Mouse (Mus musculus) forebrain, embryonic 11.5 days (tissue): ENCODE data around the gene Gpr39. TPM values are rescaled to one million over a fixed set of nuclear protein-coding genes. Genes with fewer than 3 reads are reported as not detected.

Source experiments
- ATAC-seq: fragments of 200-750 bp; cut with Nextera tagmentation; replicated peaks from 2 replicates; pipeline ENCODE4 v1.8.0; 2017; ENCODE audit warnings: moderate TSS enrichment; ENCODE audit not compliant: low FRiP score
- DNase-seq: peaks from one replicate; pipeline ENCODE4 v3.0.0-alpha.2; 2017; ENCODE audit warnings: low spot score
- H3K27ac ChIP-seq: fragments of 300-500 bp; sonication (generic); 2 replicates; pipeline ENCODE4 v1.5.1; 2014; ENCODE audit warnings: low read depth, low read length
- H3K27me3 ChIP-seq: fragments of 300-500 bp; sonication (generic); 2 replicates; pipeline ENCODE4 v1.6.1; 2014; ENCODE audit warnings: mild to moderate bottlenecking, low read length, mixed read lengths; ENCODE audit not compliant: control insufficient read depth, insufficient read depth
- H3K36me3 ChIP-seq: fragments of 300-500 bp; sonication (generic); 2 replicates; pipeline ENCODE4 v1.6.1; 2014; ENCODE audit warnings: mild to moderate bottlenecking, low read length, moderate library complexity, mixed read lengths; ENCODE audit not compliant: control insufficient read depth, insufficient read depth
- H3K4me1 ChIP-seq: fragments of 300-500 bp; sonication (generic); replicated peaks from 2 replicates; pipeline ENCODE4 v1.6.1; 2014; ENCODE audit warnings: low read length, mixed read lengths; ENCODE audit not compliant: control insufficient read depth, insufficient read depth
- H3K4me2 ChIP-seq: fragments of 300-500 bp; sonication (generic); 2 replicates; pipeline ENCODE4 v1.6.1; 2014; ENCODE audit warnings: low read depth, mild to moderate bottlenecking, low read length, moderate library complexity, mixed read lengths; ENCODE audit not compliant: severe bottlenecking
- H3K4me3 ChIP-seq: fragments of 300-500 bp; sonication (generic); 2 replicates; pipeline ENCODE4 v1.5.1; 2014; ENCODE audit warnings: low read depth, low read length
- H3K9ac ChIP-seq: fragments of 300-500 bp; sonication (generic); 2 replicates; pipeline ENCODE4 v1.6.1; 2014; ENCODE audit warnings: low read length
- H3K9me3 ChIP-seq: fragments of 300-500 bp; sonication (generic); 2 replicates; pipeline ENCODE4 v1.6.1; 2016; ENCODE audit warnings: low read length, mixed read lengths; ENCODE audit not compliant: control insufficient read depth
- WGBS: fragments of 180-500 bp; shearing (Covaris S2); extraction: QIAGEN DNeasy Blood & Tissue Kit; methylation state at CpG from one replicate; pipeline ENCODE4 v1.1.7; 2014; 5-methylcytosine and 5-hydroxymethylcytosine counted together
- polyA plus RNA-seq: library from polyadenylated mRNA; unstranded; fragments of >200 nt; fragmentation: Nextera tagmentation; extraction: Ambion mirVana; gene quantifications from 2 replicates; pipeline ENCODE4 v1.2.1, GENCODE M21; 2014

Gene Gpr39
- polyA plus RNA-seq, 1 experiment from 2014 or later = not detected

DNA sequence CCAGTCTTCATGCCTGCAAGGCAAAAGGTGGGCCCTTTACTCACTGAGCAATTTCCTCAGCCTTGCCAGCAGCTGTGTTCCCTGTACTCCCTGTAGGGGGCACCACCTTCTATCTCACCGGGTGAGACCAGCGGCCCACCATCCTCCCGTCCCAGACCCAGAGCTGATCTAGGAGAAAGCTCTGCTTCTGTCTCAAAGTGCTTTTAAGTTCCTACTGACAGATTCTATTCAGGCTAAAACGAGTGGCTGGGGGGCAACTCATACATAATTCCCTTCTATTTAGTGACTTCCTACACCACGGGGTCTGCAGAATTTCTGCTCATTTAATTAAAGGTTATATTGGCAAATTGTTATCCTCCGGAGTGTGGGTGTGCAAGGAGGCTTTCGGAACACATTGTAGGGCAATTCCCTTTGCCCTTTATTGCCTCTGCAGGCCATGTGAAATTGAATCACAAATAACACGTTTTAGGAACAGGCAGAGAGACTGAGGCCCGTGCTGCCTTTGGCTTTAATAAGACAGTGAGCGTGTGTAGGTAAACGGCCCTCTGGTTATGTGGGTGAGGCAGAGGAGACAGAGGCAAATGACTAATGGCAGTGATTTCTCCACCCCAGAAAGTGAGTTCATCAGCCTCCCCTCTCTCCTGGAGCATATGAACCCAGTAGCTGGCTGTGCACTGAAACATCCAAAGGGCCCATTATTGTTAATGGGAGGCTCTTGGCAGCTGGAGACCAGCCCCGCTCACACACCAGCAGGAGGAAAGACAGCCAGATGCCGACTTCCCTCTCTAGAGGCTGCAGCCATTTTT is 53.1 kb downstream of the Gpr39 start:
- ATAC-seq (peak; percentile 71; the same call in 1 of the 2 replicates), DNase-seq (peak; percentile 61)
- Histone ChIP-seq H3K9ac (no peak overlapping the region), H3K4me3 (no peak overlapping the region), H3K27ac (no peak overlapping the region), H3K27me3 (no peaks in the 10 kb centered on the region), H3K4me2 (no peak overlapping the region), H3K4me1 (no peaks in the 10 kb centered on the region), H3K36me3 (no peaks in the 10 kb centered on the region), H3K9me3 (no peaks in the 10 kb centered on the region)
- WGBS = 62% methylated on average over 13 of the region's 13 CpGs

DNA sequence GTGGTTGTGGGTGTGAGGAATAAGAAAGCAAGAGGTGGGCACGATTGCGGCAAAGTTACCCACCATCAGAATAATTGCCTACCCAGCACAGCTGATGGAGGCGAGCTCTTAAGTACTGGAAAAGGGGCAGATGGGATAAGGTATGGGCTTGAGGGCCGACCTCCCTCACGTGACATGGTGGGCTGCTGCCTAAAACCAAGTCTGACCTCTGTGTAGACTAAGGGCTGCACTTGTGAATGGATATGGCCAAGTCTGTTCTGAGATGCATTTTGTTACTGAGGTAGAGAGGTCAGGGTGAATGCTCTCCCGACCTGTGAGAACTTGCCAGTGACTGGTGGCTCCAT is 53.7 kb downstream of the Gpr39 start:
- no peaks in the 10 kb centered on the region for H3K9me3 ChIP-seq
- no peak overlapping the region for H3K4me3 ChIP-seq
- 91% methylated on average over 6 of the region's 6 CpGs for WGBS
- H3K36me3 ChIP-seq = no peaks in the 10 kb centered on the region
- no peak overlapping the region for H3K4me2 ChIP-seq
- H3K27ac ChIP-seq = no peak overlapping the region
- no peak for ATAC-seq
- H3K27me3 ChIP-seq = no peaks in the 10 kb centered on the region
- H3K9ac ChIP-seq = no peak overlapping the region
- no peak for DNase-seq
- no peaks in the 10 kb centered on the region for H3K4me1 ChIP-seq

DNA sequence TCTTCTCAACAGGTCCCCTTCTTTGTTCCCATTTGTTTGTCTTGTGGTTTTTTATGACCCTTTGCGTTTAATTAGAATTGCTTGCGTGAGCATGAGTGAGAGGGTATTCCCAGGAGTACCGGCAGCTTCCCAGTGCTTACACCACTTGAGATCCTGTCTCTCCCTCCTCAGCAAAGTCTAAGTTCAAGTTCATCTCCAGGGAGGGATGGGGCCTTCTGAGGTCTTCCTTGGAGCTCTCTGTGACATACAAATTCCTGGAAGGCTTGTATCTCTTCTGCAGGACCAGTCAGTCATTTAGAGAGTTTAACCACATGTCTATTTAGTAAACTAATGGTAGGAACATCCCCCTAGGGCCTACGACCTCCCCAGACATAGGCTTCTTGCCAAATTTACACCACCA is 55.1 kb downstream of the Gpr39 start:
- 82% methylated on average over 4 of the region's 4 CpGs for WGBS
- no peak for ATAC-seq

DNA sequence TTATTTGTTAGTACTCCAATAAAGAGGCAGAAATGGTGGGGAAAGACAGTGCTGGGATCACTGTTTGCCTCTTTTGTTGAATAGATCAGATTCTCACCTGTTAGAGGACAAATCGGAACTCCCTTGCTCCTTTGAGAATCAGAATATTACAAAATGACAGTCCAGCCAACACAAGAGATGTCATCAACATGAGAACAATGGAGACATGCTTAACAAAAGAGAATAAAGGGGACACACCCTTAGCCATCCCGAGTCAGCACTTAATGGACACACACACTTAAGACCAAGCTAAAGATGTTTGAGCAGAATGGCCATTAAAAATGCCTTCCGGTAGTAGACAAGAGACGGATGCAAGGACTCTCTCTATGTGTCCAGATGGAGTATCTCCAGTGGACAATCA is 68.0 kb downstream of the Gpr39 start:
- no peak for ATAC-seq
- Histone ChIP-seq H3K9me3 (no peaks in the 10 kb centered on the region), H3K4me1 (no peaks in the 10 kb centered on the region), H3K9ac (no peak overlapping the region), H3K4me3 (no peak overlapping the region), H3K27me3 (no peaks in the 10 kb centered on the region), H3K27ac (no peak overlapping the region), H3K4me2 (no peak overlapping the region), H3K36me3 (no peaks in the 10 kb centered on the region)
- 87% methylated on average over 4 of the region's 4 CpGs for WGBS
- no peak for DNase-seq

More for the DNA sequence above, 55.1 kb downstream of the Gpr39 start:
- Histone ChIP-seq H3K27me3 (no peaks in the 10 kb centered on the region), H3K27ac (no peak overlapping the region), H3K36me3 (no peaks in the 10 kb centered on the region), H3K4me1 (no peaks in the 10 kb centered on the region), H3K4me3 (no peak overlapping the region), H3K4me2 (no peak overlapping the region), H3K9ac (no peak overlapping the region), H3K9me3 (no peaks in the 10 kb centered on the region)
- DNase-seq = no peak

DNA sequence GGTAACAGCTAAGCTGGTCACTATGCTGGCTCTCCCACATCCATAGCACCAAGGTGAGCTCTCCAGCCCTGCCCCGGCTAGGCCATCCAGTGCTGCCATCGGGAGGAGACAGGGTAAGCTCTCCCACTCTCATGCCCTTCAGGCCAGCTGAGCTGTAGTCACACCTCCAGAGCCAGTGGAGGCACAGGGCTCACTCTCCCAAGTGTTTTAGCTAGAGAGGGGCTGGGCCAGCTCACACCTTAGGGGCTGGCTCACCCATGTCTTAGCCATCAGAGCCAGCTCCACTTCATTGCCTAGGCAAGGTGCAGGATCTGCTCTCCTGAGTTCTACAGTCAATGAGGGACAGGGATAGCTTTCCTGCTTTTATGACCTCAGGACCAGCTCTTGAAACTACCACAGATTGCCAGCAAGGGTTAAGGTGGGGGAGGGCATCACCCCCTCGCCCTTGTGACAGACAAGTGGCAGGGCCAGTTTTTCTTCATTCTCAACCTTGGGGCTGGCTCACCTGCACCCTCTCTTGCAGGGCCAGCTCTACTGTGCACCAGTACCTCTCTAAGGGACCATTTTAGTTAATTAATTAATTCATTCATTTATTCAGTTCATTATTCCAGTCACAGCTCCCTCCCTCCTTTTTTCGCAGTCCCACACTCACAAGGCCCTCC is 78.7 kb downstream of the Gpr39 start:
- no peak overlapping the region for H3K27ac ChIP-seq
- DNase-seq = no peak
- no peak overlapping the region for H3K4me3 ChIP-seq
- H3K27me3 ChIP-seq = no peaks in the 10 kb centered on the region
- H3K9ac ChIP-seq = no peak overlapping the region
- no peak for ATAC-seq
- no peaks in the 10 kb centered on the region for H3K36me3 ChIP-seq
- no peaks in the 10 kb centered on the region for H3K4me1 ChIP-seq
- H3K9me3 ChIP-seq = no peaks in the 10 kb centered on the region
- H3K4me2 ChIP-seq = no peak overlapping the region
- 84% methylated on average over 4 of the region's 4 CpGs for WGBS

DNA sequence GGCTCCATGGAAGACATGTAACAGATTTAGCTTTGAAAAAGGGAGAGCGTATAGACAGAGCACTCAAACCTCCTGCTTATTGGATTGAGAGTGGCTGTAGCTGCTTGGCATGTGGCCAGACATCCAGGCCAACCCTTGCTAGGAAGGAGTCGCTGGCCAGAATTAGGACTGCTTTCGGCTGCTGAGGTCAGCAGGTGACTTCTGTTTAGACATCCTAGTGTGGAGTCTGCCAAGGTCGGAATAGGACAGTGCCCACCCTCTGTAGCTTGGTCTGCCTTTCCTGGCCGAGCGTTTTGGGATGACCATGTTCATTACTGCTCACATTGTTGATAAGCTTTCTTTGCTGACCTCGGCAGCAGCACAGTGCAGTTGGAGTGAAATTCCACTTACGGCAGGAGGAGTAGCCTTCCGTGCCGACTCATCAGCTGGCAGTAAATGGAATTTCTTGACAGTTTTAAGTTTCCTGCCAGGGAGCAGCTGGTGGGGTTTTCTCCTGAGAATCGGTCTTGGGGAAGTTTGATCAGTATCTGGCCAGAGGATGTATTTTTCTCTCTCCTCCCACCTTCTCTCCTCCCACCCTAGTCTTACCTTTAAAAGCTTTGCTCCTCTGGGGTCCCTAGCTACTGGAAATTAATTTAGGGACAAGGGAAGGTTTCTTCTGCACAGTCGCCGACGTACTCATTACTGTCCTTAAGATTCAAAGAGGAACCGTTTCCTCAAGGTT is 83.3 kb downstream of the Gpr39 start:
- no peaks in the 10 kb centered on the region for H3K27me3 ChIP-seq
- no peaks in the 10 kb centered on the region for H3K9me3 ChIP-seq
- ATAC-seq = 0 out of 2 replicates have a peak, but pooled peaks have one; percentile 21
- no peak overlapping the region for H3K27ac ChIP-seq
- H3K4me3 ChIP-seq = no peak overlapping the region
- no peak overlapping the region for H3K4me2 ChIP-seq
- no peaks in the 10 kb centered on the region for H3K4me1 ChIP-seq
- H3K9ac ChIP-seq = no peak overlapping the region
- no peaks in the 10 kb centered on the region for H3K36me3 ChIP-seq
- DNase-seq = no peak
- WGBS = 83% methylated on average over 15 of the region's 15 CpGs

DNA sequence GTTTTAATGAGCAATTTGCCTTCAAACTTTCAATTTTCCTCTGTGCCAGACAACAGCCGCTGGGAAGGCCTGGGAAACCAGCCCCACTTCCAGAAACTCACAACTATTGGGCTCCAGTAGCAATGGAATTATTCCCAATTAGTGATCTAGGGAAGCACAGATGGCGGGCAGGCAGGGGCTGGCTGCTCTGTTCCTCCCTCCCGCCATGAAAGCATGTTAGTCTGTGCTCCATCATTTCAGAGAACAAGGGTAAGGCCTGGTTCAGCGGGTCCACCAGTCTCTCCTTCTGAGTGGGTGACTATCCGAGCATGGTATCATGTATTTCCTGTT is 83.9 kb downstream of the Gpr39 start:
- H3K4me3 ChIP-seq = no peak overlapping the region
- DNase-seq = no peak
- no peaks in the 10 kb centered on the region for H3K4me1 ChIP-seq
- no peaks in the 10 kb centered on the region for H3K27me3 ChIP-seq
- H3K9me3 ChIP-seq = no peaks in the 10 kb centered on the region
- no peak overlapping the region for H3K27ac ChIP-seq
- H3K9ac ChIP-seq = no peak overlapping the region
- H3K4me2 ChIP-seq = no peak overlapping the region
- H3K36me3 ChIP-seq = no peaks in the 10 kb centered on the region
- WGBS = 77% methylated on average over 5 of the region's 5 CpGs
- peak; percentile 63; the same call in 1 of the 2 replicates for ATAC-seq

DNA sequence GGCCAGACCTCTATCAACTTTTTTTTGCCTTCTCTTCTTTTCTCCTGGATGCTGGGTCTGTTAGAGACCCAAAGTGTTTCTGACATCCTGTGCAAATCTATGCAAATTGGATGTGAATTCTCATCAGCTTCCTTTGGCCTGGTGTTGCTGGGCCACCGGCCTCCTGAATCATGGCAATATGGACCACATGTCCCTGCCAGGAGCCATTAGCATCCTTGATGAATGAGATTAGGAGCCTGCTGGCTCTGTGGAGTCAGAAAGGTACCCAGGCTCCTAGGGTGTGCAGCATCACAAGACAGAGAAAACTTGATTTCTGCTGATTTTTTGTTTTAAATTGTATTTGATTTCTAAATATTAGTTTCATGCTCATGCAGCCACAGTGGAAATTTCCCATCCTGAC is 85.3 kb downstream of the Gpr39 start:
- Histone ChIP-seq H3K27ac (no peak overlapping the region), H3K27me3 (no peaks in the 10 kb centered on the region), H3K36me3 (no peaks in the 10 kb centered on the region), H3K9ac (no peak overlapping the region), H3K4me3 (no peak overlapping the region), H3K4me1 (no peaks in the 10 kb centered on the region), H3K9me3 (no peaks in the 10 kb centered on the region), H3K4me2 (no peak overlapping the region)
- 78% methylated on average over 1 of the region's 1 CpGs for WGBS
- ATAC-seq = no peak
- no peak for DNase-seq
